Mouse (Mus musculus) ES-Bruce4 (cell line): ENCODE measurements around the gene Shb. TPM values are rescaled to one million over a fixed set of nuclear protein-coding genes. Genes with fewer than 3 reads are reported as not detected.

ENCODE experiments used
- H3K27ac ChIP-seq: 2 replicates; pipeline ENCODE4 v1.5.1; 2012; ENCODE audit warnings: low read length, inconsistent platforms; ENCODE audit not compliant: insufficient read depth
- H3K27me3 ChIP-seq: 2 replicates; pipeline ENCODE4 v1.6.1; 2012; ENCODE audit warnings: mild to moderate bottlenecking, low read length, inconsistent platforms; ENCODE audit not compliant: control insufficient read depth, poor library complexity, insufficient read depth, severe bottlenecking
- H3K36me3 ChIP-seq: 2 replicates; pipeline ENCODE4 v1.6.1; 2012; ENCODE audit warnings: inconsistent platforms, mild to moderate bottlenecking, low read length, moderate library complexity; ENCODE audit not compliant: control insufficient read depth, poor library complexity, insufficient read depth, severe bottlenecking
- H3K4me1 ChIP-seq: one replicate; pipeline ENCODE4 v1.8.1; 2011; ENCODE audit warnings: low read length; ENCODE audit not compliant: control insufficient read depth, insufficient read depth
- H3K4me3 ChIP-seq: 2 replicates; pipeline ENCODE4 v1.5.1; 2011; ENCODE audit warnings: low read depth, mild to moderate bottlenecking, low read length
- H3K9ac ChIP-seq: 2 replicates; pipeline ENCODE4 v1.6.1; 2012; ENCODE audit warnings: low read depth, mild to moderate bottlenecking, inconsistent platforms; ENCODE audit not compliant: poor library complexity, severe bottlenecking
- H3K9me3 ChIP-seq: replicated peaks from 2 replicates; pipeline ENCODE4 v1.6.1; 2012; ENCODE audit warnings: mild to moderate bottlenecking, low read length, inconsistent platforms; ENCODE audit not compliant: control insufficient read depth, poor library complexity, insufficient read depth, severe bottlenecking
- CTCF ChIP-seq: IDR thresholded peaks from one replicate; pipeline ENCODE4 v1.8.1; 2011; ENCODE audit warnings: low read depth, low read length
- EP300 ChIP-seq: IDR thresholded peaks from 2 replicates; pipeline ENCODE4 v1.6.1; 2011; ENCODE audit warnings: low read depth, low read length; ENCODE audit not compliant: insufficient read depth
- POLR2A ChIP-seq: IDR thresholded peaks from one replicate; pipeline ENCODE4 v1.8.1; 2011; ENCODE audit warnings: low read length; ENCODE audit not compliant: insufficient read depth
- polyA plus RNA-seq: library from polyadenylated mRNA; stranded (reverse); fragments of >200 nt; gene quantifications from 2 replicates; pipeline ENCODE4 v1.2.4, GENCODE M21; 2011; ENCODE audit warnings: low read depth; ENCODE audit not compliant: missing spikeins, insufficient read depth, insufficient read length

Gene Shb
- polyA plus RNA-seq, 1 experiment = 27.4 TPM

DNA sequence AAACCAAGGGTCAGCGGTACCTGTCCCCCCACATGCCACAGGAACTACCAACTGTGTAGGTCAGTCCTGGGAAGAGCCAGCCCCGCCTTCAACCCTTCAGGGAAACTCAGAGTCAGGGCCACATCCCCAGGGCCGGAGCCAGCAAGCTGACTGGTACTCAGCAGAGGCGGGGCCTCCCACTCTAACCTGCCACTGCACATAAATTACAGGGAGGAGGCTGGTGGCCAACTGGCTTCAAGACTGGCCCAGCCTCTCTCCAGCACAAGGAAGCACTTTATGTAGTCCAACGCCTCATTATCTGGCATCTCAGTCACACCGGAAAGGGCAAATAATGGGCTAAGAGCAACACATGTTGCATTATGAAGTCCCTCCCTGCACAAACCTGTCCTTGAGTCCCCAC, 22.1 kb downstream of the Shb start:
- Histone ChIP-seq H3K36me3 (no peaks in the 10 kb centered on the region), H3K4me3 (no peak overlapping the region), H3K9me3 (no peaks in the 10 kb centered on the region), H3K27me3 (no peaks in the 10 kb centered on the region), H3K4me1 (peaks cover 19% of the 10 kb centered on the region), H3K27ac (no peak overlapping the region), H3K9ac (no peak overlapping the region)
- TF ChIP-seq EP300 (no peak), CTCF (no peak), POLR2A (no peak)

DNA sequence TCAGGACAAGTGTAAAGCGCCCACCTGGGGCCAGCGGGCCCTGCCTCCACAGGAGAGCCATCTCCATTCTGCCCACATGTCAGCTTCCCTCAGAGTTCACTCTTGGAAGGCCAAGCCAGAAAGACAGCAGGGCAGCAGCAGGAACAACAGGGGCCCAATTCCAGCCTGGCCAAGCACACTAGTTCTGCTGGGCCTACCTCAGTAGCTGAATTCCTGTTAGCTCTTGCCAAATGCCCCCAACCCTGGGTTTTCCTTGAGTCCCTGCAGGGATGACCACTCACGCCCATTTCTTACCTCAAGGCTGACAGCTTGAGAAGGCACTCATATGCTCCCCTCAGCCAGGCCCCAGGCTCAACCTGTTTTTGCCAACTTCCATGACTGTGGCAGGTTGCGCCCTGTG, 22.9 kb downstream of the Shb start:
- Histone ChIP-seq H3K36me3 (no peaks in the 10 kb centered on the region), H3K27me3 (no peaks in the 10 kb centered on the region), H3K9me3 (no peaks in the 10 kb centered on the region), H3K9ac (no peak overlapping the region), H3K4me3 (no peak overlapping the region), H3K4me1 (peaks cover 19% of the 10 kb centered on the region), H3K27ac (no peak overlapping the region)
- no peak for TF ChIP-seq CTCF
- no peak for TF ChIP-seq EP300
- TF ChIP-seq POLR2A = no peak

- no peak overlapping the region for H3K27ac ChIP-seq
- H3K9ac ChIP-seq = no peak overlapping the region
Measured at GRCm38 (mm10) chr4:45508469-45508868, 23.8 kb downstream of the Shb start.

GRCm38 (mm10) chr4:45507476-45507875, 24.8 kb downstream of the Shb start:
- peaks cover 14% of the 10 kb centered on the region for H3K4me1 ChIP-seq
- H3K9ac ChIP-seq = no peak overlapping the region
- H3K36me3 ChIP-seq = no peaks in the 10 kb centered on the region
- no peak overlapping the region for H3K27ac ChIP-seq
- TF ChIP-seq CTCF (no peak), EP300 (no peak), POLR2A (no peak)
- no peaks in the 10 kb centered on the region for H3K27me3 ChIP-seq
- H3K4me3 ChIP-seq = no peak overlapping the region
- H3K9me3 ChIP-seq = no peaks in the 10 kb centered on the region

More at GRCm38 (mm10) chr4:45508469-45508868, 23.8 kb downstream of the Shb start:
- Histone ChIP-seq H3K4me3 (no peak overlapping the region), H3K27me3 (no peaks in the 10 kb centered on the region), H3K9me3 (no peaks in the 10 kb centered on the region), H3K36me3 (no peaks in the 10 kb centered on the region), H3K4me1 (peaks cover 18% of the 10 kb centered on the region)
- no peak for TF ChIP-seq EP300
- TF ChIP-seq CTCF = no peak
- no peak for TF ChIP-seq POLR2A

- no peak overlapping the region for H3K9ac ChIP-seq
- no peaks in the 10 kb centered on the region for H3K9me3 ChIP-seq
- peaks cover 13% of the 10 kb centered on the region for H3K4me1 ChIP-seq
- no peak overlapping the region for H3K4me3 ChIP-seq
- no peak for TF ChIP-seq POLR2A
- TF ChIP-seq CTCF = no peak
- no peak for TF ChIP-seq EP300
- H3K27me3 ChIP-seq = no peaks in the 10 kb centered on the region
- H3K36me3 ChIP-seq = no peaks in the 10 kb centered on the region
- H3K27ac ChIP-seq = no peak overlapping the region
Measured at GRCm38 (mm10) chr4:45507039-45507438, 25.2 kb downstream of the Shb start.

DNA sequence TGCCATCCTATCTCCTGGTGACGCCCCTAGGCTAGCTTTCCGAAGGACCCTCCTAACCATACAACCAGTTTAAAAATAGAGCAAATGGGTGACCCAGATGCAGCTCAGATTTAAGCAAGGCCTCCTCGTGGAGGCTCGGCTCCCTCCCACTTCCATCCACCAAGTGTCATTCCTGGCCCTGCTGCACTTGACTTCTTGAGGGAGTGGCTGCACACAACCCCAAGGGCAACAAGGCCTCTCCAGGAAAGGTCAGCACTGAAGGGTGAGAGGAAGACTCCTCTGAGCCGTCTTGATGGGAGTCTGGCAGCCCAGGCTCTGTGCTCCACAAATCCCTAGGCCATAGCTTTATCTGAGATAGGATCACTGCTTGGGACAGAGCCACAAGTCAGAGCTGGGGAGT, 25.7 kb downstream of the Shb start:
- Histone ChIP-seq H3K9me3 (no peaks in the 10 kb centered on the region), H3K4me3 (no peak overlapping the region), H3K36me3 (no peaks in the 10 kb centered on the region), H3K27ac (no peak overlapping the region), H3K9ac (no peak overlapping the region), H3K4me1 (peaks cover 13% of the 10 kb centered on the region), H3K27me3 (no peaks in the 10 kb centered on the region)
- TF ChIP-seq POLR2A (no peak), CTCF (no peak), EP300 (no peak)
